Mouse (Mus musculus) CD4-positive, CD25-positive, alpha-beta regulatory T cell, adult 9 weeks (primary cell): ENCODE results near the gene Qrsl1. TPM values are rescaled to one million over a fixed set of nuclear protein-coding genes. Genes with fewer than 3 reads are reported as not detected.

Experiments
- polyA plus RNA-seq: library from polyadenylated mRNA; unstranded; fragments of 100-300 nt; shearing (Covaris generic); gene quantifications from one replicate; pipeline ENCODE4 v1.2.1, GENCODE M21; 2017

Qrsl1 gene
- 24.8 TPM for polyA plus RNA-seq

GRCm38 (mm10) chr10:43901578-43902194, at the start of gene Qrsl1, which contains the start of gene Rtn4ip1:
Gene Qrsl1 (minus strand): TSS chr10:43901745.
Gene Rtn4ip1 (plus strand): TSS chr10:43901807.

Other genes starting within 250 kb of the Qrsl1 start
- 17.2 TPM for gene Rtn4ip1, start 62 bp upstream of the Qrsl1 start, polyA plus RNA-seq
- 29.9 TPM for gene Crybg1, start 247.1 kb upstream of the Qrsl1 start, polyA plus RNA-seq